Mouse (Mus musculus) brain, embryonic 14.5 days (tissue): ENCODE measurements around the gene Aff3.

Source experiments
- CTCF ChIP-seq: fragments of 200-500 bp; IDR thresholded peaks from 2 replicates; pipeline ENCODE4 v1.5.1; 2012; ENCODE audit warnings: inconsistent platforms, mild to moderate bottlenecking, moderate library complexity, borderline replicate concordance; ENCODE audit not compliant: insufficient read depth, insufficient read length; ENCODE audit errors: extremely low read depth
- POLR2A ChIP-seq: fragments of 200-500 bp; IDR thresholded peaks from 2 replicates; pipeline ENCODE4 v1.6.1; 2012; ENCODE audit warnings: mild to moderate bottlenecking, inconsistent platforms, borderline replicate concordance; ENCODE audit not compliant: poor library complexity, insufficient read depth, insufficient read length, severe bottlenecking; ENCODE audit errors: extremely low read depth

GRCm38 (mm10) chr1:38588741-38589140 is 76.0 kb downstream of the Aff3 start:
- TF ChIP-seq CTCF = no peak
- no peak for TF ChIP-seq POLR2A
